Mouse (Mus musculus) liver, adult (tissue): Measurements from ENCODE around the gene Cpn2.

Experiments
- GATA4 ChIP-seq: IDR thresholded peaks from 2 replicates; pipeline ENCODE4 v1.6.1; 2014; ENCODE audit warnings: mild to moderate bottlenecking, low read length; ENCODE audit not compliant: insufficient replicate concordance

The Cpn2 gene

GRCm38 (mm10) chr16:30267359-30267758 is at the start of gene Cpn2:
TSS of gene Cpn2 (minus strand) at chr16:30267499.
- TF ChIP-seq GATA4 = no peak

GRCm38 (mm10) chr16:30314236-30314635 is 46.9 kb upstream of the Cpn2 start:
- no peak for TF ChIP-seq GATA4

DNA sequence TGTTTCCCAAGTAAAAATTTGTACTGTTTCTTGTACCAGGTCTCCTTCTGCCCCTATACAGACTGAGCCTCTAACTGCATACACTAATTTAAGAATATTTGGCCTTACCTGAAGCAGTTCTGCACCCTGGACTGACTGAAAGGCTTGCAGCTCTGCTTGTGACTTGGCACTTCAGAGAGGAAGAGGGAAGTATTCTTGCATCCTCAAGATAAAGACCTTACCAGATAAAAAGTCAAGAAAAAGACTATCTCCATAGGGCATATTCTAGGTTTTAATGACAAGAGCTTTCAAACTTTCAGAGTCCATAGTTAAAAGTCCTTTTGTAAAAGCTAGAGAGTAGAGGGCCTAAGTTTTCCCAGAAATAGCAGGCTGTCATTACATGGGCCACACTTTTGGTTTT is 43.3 kb upstream of the Cpn2 start, which contains the start of gene Gp5:
TSS of gene Gp5 (minus strand) at position 133 of the 400 bp plus-strand sequence.
- TF ChIP-seq GATA4 = no peak

DNA sequence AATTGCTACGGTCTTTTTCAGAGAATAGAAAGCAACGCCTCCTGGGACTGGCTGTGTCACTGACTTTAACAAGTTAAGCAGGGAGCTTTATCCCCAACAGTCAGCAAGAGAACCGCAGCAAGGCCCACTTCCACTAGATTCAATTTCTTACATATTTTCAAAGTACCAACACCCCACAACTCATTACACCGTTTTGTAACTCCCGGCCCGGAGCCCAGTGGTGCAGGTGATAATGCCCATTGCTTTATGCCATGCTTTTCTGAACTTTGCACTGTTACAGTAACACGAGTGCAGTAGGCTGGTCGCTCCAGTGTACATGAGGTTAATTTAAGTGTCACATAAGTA is 42.8 kb upstream of the Cpn2 start:
- TF ChIP-seq GATA4 = no peak

DNA sequence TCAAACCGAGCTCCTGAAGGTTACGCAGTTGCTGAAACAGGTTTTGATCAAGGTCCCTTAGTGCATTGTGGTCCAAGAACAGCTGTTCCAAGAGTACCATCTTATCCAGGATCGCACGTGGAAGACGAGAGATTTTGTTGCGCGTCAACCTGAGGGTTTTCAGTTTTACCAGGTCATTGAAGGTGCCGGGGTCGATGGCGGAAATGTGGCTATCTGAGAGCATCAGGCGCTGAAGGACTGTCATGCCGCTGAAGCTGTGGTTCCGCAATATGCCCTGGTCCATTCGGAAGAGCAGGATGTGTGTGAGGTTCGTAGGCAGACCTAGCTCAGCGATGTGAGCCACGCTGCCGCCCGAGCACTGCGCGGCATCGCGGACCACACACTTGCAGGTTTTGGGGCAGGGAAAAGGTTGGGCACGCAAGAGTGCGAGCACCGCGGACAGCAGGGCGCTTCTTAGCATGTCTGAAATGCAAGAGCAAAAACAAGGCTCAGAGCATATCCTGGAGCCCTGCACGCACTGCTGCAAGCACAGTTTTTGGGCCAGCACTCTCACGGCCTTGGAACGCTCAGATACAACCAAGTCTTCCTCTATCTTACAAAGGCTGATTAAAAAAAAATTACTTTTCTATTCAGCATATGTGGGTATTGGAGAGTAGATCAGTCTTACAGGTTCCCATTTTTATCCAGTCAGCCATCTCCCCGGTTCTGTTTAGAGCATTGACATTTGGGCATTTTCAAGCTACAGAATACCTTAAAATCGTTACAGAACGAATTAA is 42.3 kb upstream of the Cpn2 start:
- no peak for TF ChIP-seq GATA4

DNA sequence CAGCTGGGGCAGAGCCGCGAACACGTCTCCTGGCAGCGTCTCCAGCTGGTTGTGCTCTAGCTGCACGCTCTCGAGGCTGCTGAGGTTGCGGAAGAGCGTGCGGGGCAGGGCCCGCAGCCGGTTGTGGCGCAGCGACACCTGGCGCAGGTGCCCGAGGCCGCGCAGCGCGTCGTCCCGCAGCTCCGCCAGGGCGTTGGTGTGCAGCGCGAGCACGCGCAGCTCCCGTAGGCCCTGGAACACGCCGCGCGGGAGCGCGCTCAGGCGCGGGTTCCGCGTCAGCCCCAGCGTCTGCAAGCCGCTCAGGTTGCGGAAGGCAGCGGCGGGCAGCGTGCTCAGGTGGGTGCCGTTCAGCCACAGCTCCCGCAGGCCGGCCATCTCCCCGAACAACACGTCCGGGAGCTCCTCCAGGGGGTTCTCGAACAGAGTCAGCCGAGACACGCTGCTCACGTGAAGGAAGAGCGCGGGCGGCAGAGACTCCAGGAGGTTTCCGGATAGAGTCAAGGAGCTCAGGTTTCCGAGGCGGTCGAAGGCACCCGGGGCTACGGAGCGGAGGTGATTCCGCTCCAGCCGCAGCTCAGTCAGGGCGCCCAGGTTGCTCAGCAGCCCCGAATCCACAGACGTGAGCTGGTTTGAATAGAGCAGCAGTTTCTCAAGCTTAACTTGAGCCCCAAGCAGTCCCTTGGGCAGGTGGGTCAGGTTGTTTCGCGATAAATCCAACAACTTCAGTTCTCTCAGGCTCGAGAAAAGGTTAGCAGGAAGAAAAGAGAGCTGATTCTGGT is 41.5 kb upstream of the Cpn2 start:
- TF ChIP-seq GATA4 = no peak

GRCm38 (mm10) chr16:30307961-30308615 is 40.8 kb upstream of the Cpn2 start:
- TF ChIP-seq GATA4 = no peak

DNA sequence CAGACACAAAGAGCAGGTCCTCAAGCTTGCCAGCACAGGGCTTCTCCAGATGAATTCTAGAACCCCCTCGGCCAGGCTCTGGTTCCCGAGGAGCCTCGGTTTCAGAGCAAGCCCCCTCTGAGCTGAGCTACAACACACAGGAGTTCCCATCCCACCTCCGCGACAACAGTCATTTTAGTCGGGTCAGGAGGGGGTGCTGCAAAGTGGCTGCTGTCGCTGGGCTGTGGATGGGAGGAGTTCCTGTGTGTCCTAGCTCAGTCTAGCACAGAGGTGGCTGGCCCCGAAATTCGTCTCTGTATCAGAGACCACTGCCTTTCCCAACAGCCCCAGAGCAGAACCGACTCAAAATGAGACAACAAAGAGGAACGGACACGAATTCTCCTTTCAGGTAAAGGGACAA is 40.0 kb upstream of the Cpn2 start:
- TF ChIP-seq GATA4 = no peak

DNA sequence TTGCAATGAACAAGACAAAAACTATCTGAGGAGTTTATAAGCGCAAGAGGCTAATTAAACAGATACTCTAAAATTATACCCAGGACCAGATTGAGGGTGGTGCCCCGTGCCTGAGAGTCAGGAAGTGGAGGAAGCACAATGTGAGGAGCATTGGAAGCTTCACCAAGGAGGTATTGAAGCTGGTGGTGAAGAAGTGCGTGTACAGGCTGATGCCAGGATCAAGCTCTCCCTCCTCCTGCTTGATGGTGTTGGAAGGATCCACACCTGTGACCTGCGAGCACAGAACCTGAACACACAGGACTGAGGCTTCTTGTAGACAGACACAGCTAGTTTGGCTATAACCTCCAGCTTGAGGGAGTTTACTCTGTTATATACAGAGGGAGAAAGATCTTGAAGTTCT is 38.8 kb upstream of the Cpn2 start:
- TF ChIP-seq GATA4 = no peak

GRCm38 (mm10) chr16:30304236-30304635 is 36.9 kb upstream of the Cpn2 start:
- no peak for TF ChIP-seq GATA4

- no peak for TF ChIP-seq GATA4
Observed at GRCm38 (mm10) chr16:30303411-30303810, 36.1 kb upstream of the Cpn2 start.

- TF ChIP-seq GATA4 = no peak
Observed at GRCm38 (mm10) chr16:30302686-30303085, 35.4 kb upstream of the Cpn2 start.

GRCm38 (mm10) chr16:30299711-30300277 is 32.5 kb upstream of the Cpn2 start:
- TF ChIP-seq GATA4 = no peak

- TF ChIP-seq GATA4 = no peak
Observed at GRCm38 (mm10) chr16:30297450-30297849, 30.2 kb upstream of the Cpn2 start.

GRCm38 (mm10) chr16:30296601-30297275 is 29.4 kb upstream of the Cpn2 start:
- no peak for TF ChIP-seq GATA4
